Mouse (Mus musculus): ENCODE measurements around the gene Rpl18a.

The Rpl18a gene

GRCm38 (mm10) chr8:70879500-70879899 lies 17.7 kb downstream of the Rpl18a start:
- no peak for DNase-seq

- no peak for DNase-seq
Observed at GRCm38 (mm10) chr8:70878178-70878577, 19.0 kb downstream of the Rpl18a start.

GRCm38 (mm10) chr8:70876382-70876781 lies 20.8 kb downstream of the Rpl18a start:
- DNase-seq = no peak

DNA sequence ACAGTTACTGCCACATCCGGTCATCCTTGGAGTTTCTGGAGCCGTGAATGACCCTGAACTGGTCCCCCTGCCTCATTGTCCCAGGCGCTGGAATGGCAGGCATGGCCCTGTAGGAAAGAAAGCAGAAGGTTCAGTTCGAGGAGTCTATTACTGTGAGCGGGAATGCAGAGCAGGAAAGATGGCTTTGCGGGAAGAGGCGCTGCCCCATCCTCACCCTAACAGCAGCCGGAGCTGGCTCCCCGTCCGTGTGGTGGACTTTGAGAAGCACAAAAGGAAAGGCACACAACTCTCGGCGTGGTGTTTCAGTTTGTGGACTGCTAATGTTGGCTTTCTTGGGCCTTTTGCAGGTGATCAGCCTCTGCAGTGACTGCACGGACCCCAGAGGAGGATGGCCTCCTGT lies 22.8 kb downstream of the Rpl18a start:
- no peak for DNase-seq

DNA sequence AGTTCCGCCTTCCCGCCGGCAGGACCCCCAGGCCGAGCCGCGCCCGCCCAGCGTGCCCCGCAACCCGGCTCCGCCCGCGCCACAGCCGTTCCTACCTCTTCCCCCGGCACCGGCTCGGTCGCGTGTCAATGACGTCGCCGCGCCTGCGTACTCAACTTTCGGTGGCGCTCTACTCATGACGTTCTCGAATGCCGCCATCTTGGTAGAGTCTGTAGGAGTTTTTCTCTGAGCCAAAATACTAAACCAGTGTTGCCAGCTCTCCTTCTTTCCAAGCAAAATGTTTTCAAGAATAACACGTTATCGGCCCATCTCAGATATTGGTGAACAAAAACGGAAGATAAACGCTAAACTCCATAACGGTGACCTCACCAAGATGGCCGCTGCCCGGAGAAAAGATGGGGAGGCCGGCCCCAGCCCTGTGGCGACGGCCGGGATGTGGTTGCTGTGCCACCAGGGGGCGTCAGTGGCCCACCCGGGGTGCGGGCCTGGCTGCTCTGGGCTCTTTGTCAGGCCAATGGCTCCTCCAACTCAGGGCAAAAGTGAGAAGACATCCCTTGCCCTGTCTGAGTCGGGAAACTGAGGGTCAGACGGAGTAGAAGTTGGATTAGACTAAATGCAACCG lies 23.7 kb downstream of the Rpl18a start, which contains the start of gene Ccdc124:
Ccdc124 (minus strand) TSS at position 572 of the 622 bp plus-strand sequence.
- peak; percentile 96 for DNase-seq

DNA sequence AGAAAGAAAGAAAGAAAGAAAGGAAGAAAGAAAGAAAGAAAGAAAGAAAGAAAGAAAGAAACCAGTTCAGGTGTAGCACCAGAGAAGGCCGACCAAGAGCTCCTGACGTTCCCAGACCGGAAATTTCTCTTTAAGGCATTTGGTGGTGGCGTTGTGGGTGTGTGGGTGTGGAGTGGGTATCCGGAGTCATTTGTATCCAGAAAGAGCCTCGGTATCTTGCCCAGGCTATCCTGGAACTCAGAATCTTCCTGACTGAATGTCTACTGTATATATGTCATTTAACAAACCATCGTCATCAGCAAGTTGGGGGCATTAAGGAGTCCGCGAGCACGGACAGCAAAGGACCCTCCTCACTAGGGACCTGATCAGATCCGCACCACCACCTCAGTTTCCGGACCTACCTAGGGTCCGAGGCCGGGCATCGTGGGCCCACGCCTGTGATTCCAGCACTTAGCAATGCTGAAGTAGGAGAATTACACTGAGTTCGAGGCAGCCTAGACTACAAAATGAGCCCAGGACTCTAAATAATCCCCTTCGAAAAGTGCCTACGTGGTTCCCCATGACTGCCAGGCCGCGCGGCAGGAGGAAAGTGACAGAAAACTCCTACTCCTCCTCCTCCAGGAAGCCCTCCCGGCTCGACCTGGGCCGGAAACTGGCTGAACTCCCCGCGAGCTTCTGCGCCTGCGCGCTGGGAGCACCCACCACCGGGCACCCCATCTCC lies 24.4 kb downstream of the Rpl18a start:
- DNase-seq = no peak

- DNase-seq = no peak
Observed at GRCm38 (mm10) chr8:70871195-70871807, 25.9 kb downstream of the Rpl18a start.

- peak; percentile 77 for DNase-seq
Observed at GRCm38 (mm10) chr8:70869601-70870041, 27.6 kb downstream of the Rpl18a start.

- DNase-seq = no peak
Observed at GRCm38 (mm10) chr8:70869199-70869571, 28.0 kb downstream of the Rpl18a start.

DNA sequence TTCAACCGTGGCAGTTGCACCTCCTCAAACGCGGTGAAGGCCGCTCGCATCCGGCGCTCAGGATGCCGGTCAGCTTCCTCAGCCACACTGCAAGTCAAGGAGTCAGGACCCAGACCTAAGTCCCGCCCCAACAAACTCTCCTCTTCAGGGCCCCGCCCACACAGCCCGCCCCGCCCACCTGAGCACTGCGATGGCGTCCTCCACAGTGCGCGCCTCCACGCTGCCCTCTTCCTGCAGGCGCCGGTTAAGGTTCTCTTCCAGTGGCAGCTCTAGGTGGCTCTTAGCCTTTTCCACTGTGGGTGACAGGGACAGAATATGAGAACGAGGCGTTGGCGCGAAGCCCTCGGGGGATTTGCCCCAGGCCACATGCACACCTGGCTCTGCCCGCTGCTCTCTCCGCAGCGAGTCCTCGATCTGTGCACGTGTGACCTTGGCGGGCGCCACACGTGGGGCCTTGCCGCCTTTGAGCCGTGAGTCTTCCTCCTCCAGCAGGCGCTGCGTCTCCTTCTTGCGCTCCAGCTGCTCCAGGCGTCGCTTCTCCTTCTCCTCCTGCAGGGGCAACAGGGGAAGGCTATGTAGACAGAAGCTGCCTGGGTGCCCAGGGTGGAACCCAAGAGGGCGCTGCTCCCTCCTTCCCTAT lies 28.5 kb downstream of the Rpl18a start:
- peak; percentile 44 for DNase-seq

DNA sequence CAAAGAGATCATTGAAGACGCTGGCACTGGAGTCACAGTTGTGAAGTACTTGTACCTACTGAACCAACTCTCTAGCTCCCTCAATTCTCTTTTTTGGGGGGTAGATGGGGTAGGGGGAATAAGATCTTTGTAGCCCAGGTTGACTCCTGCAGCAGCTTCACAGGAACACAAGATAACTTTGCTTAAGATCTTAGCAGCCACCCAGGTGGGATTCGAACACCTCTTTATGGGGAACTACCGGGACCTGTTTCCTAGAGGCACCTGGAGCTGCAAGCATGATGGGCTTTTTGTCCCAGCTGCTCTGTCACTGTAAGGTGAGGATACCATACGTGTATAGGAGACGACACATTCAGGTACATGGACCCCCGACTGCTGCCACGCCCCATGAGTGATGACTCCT lies 30.6 kb downstream of the Rpl18a start:
- DNase-seq = no peak

GRCm38 (mm10) chr8:70866001-70866520 lies 31.2 kb downstream of the Rpl18a start:
- DNase-seq = no peak

DNA sequence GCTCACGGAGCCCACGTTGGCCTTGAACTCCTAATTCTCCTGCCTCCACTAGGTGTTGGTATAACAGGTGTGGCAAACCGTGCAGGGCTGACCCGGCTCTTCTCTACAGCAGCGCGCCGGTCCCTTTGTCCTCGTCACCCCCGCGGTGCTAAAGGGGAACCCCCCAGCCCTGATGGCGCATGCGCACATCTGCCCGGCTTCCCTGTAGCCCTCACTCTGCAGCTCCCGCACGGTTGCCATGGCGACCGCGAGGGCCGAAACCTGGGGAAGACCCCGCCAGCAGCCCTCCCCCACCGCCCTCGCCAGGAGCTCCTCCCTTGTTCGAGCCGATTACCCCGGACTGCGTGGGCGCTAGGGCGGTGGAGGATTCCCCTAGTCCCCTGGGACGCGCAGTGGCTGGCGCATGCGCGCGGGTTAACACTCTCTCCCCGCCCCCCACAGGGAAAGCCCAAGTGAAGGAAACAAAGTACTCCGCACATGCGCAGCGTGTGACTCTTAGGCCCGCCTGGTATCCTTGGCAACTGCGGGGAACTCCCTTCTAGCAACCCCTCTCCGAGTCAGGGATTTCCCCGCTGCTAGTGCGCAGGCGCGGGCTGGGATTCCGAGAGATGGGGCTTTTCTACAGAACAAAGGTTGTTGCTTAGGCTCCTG lies 31.7 kb downstream of the Rpl18a start:
- DNase-seq = peak; percentile 99

- no peak for DNase-seq
Observed at GRCm38 (mm10) chr8:70864712-70865221, 32.4 kb downstream of the Rpl18a start.

DNA sequence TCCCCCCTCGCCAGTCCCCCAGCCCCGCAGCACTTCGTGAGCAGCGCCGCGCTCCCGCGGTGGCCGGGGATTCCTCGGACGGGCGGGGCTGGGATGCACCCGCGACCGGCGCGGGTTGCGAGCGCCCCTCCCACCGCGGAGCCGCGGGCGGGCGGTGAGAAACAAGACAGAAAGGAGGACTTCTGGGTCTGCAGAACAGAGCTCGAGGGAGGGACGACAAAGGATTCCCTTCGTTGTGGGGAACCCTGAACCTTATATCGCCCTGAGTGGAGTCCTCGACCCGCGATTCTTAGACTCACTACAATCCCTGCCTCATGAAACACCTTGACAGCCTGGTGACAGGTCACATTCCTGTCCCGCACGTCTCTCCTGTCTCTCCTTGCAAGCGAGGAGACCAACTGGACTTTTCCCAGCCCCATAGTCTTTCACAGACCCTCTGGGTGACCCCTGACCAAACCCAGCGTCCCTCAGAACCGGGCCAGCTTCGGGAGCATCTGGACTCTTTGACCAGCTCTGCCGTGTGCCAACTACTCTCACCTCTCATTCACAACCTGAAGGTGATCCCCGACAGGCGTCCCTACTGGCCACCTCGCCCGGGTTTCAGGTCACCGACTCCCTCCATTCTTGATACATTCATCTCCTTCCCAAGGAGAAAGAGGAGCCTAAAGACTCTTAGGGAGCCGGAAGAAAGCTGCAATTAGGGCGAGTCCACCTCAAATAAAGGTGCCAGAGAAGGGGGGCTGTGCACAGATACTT lies 33.1 kb downstream of the Rpl18a start:
- DNase-seq = peak; percentile 46

DNA sequence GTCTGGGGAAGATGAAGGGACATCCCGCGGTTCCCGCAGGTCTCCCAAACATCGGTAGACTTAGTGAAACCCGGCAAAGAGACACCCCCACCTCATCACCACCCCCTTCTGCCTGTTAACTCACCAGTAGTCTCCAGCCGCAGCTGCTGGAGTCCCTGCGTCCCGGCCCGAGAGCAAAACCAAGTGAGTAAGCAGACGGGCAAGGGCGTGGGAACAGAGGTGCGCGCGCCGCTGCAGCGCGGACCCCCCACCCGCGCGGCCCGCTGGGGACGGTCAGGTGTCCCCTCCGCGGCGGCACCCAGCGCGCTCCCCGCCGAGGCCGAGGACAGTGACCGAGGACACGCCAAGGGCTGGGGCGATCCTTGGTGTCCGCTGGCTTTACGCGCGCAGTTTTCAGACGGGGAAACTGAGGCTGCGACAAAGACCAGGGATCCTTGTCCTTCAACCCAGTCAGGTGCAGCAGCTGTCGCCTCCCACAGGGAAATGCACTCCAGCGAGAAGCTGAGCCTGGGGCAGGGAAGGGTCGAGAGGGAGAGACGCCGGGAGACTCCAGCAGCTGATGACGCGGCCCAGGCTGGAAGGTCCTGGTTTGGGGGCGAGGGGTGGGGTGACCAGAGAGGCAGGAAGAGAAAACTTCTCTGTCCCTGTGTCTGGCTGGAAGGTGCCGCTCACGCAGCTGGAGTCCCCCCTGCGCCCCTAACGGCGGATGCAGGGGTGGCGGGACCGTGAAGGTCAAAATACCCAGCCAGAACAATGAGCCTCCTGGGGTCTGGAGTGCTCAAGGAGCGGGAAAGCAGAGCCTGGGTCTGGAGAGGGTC lies 34.2 kb downstream of the Rpl18a start, which contains the start of gene Kcnn1:
Kcnn1 (minus strand) TSS at position 435 of the 818 bp plus-strand sequence.
- DNase-seq = no peak

DNA sequence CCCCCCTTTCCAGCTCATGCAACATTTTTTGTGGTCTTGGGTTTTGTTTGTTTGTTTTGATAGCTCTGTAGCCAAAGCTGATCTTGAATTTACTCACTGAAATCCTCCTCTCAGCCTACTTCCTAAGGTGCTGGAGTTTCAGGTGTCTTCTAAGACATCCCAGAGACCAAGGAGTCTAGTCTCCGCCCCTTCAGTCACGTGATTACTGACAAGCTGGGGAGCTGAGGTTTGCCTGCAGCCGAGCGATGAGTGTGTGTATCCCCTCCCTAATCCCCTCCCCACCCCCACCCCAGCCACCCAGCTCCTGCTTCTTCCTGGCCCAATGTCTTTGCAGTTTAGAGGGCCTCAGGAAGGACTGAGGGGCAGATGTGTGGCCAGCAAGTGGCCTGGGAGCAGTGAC lies 39.7 kb downstream of the Rpl18a start:
- DNase-seq = no peak

DNA sequence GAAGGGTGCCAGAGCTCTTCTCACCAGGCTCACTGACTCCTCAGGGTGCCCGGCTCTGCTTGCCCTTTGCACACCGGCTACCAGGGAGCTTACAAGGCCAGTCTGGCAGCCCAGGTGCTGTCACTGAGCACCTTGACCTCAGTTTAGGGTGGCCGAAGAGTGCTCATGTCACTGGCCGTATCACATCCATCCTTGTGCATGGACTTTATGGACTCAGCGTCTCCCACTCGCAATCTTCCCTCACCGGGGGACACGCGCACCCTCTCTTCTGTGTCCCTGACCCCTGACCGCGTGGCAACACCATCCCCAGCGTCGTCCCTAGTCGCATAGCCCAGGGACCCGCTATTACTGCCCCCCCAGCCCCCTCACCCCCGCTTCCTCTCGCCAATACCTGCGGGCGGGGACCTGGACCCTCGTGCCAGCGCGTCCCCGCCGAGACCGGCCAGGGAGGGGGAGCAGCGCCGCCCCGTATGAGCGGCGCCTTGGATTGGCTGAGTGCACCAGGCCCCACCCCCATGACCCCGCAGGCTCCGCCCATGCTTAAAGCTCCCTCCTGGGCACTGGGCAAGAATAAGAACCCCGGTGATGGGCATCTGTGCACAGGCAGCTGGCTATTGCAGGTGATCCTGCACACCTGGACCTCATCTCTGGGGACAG lies 40.5 kb downstream of the Rpl18a start:
- DNase-seq = peak; percentile 80

- no peak for DNase-seq
Observed at GRCm38 (mm10) chr8:70856028-70856427, 41.2 kb downstream of the Rpl18a start.

DNA sequence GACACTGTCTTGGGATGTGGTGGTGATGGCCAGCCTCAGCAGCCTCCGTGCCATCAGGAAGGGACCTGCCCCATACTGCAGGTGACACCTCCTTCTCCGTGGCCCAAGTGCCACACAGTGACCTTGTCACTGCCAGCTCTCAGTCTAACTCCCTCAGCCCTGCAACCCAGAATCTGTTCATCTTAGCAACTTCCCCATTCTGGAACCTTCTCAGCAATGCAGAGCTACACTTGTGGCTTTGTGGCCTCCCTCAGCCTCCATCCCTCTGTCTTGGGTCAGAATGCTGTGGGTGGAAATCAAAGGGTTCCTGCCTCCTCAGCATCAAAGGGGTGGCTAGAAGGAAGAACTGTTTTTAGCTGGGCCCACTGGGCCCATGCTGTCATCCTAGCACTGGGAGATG lies 43.3 kb downstream of the Rpl18a start:
- DNase-seq = no peak
